Mouse (Mus musculus) liver, adult 10 weeks (tissue): ENCODE results near the gene Gm49373. TPM values are rescaled to one million over a fixed set of nuclear protein-coding genes. Genes with fewer than 3 reads are reported as not detected.

Experiments used
- polyA plus RNA-seq: library from polyadenylated mRNA; stranded (reverse); fragments of 350-450 nt; fragmentation: Illumina TruSeq; extraction: RNeasy Lipid Tissue Mini Kit (QIAGEN cat#74804); gene quantifications from one replicate; pipeline ENCODE4 v1.2.3, GENCODE M21; 2014; ENCODE audit warnings: low read depth, low replicate concordance

Gm49373 gene
- polyA plus RNA-seq = not detected

DNA sequence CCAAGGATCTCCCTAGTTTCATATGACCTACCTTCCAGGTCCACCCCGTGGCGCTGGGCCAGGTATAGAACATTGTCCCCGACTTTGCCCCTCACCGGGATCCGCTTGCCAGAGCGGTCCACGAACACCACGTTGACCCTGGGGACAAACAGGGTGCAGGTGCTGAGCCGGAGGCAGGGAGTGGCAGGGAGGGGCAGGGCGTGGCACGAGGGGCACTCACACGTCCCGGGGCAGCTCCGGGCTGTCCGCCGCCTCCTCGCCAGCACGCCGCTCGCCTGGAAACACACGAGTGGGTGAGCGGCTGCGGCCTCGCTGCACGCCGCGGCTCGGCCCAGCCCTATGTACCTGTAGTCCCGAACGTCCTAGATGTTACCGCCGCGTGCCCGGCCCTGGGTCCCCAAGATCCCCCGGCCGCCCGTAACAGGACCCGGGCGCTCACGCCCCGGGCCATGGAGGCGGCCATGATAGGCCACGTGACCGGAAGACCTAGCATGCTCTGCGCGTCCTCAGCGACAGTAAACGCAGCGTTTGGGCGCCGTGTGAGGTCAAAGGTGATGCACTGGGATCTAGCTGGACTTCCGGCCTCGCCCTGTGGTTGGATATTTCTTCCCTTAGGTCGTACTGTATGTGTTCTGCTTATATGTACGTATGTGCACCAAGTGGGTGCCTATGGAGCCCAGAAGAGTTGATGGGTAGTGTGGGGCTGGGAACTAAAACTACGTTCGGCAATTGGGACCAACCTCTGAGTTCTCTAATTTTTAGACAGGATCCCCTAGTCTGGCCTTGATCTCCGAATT lies at the start of gene Gm49373, which contains the start of gene Fdx1l:
Gm49373 (minus strand) TSS at position 53 of the 797 bp plus-strand sequence.
Fdx1l (minus strand) TSS at position 571 of the 797 bp plus-strand sequence.

DNA sequence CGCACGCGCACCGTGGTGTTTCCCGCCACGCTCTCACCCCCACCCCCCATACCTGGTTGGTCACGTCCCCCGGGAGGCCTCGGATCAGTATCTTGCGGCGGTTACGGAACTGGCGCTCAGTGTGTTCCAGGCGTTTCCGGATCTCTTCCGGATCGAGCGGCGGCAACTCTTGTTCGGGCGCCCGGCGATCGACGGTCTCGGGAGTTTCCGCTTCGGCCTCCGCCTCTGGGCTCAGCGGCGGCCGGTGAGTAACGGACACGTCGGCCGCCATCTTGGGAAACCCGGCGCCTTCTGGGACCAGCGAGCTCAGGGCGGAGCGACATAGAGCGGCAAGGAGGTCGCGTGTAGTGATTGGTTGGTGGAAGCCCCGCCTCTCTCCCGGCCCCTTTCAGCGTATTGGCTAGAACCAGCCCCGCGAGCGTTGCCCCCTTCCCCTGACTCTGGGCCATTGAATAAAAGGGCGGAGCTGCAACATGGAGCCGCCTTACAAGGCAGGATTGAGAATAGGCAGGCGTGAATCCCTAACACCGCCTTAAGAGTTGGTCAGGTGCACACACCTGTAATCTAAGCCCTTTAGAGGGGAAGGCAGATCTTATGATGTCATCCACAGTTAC lies 18.9 kb upstream of the Gm49373 start, which contains the start of the genes Gm38431 and Raver1:
Gm38431 (minus strand) TSS at position 291 of the 614 bp plus-strand sequence.
Raver1 (minus strand) TSS at position 302 of the 614 bp plus-strand sequence.

DNA sequence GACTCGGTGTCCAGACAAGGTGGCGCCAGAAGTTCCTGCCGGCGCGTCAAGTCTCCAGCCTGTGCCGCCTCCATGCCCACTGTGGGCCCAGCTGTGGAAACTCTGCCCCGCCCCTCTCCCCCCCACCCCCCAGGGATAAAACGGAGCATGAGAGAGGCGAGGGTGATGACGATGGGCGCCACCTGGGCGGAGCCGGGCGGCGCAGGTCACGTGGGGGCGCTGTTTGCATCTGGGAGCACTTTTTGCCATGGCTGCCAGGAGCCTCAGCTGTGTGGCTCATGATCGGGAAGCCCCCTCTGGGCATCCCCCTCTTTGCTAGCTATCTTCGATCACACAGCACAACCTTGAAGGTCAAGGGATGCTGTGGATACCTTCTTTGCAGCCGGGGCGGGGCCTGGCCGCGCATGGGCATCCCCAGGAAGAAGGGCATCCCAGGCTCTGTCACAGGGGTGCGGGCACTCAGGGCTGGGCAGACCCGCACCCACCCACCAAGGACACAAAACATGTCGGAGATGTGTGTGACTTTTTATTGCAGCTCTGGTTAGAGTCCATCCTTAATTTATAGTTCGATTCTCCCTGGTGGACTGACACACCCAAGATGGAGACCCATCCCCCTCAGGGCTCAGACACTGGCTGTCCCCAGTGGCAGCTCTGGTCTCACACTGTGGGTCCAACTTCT lies 5.8 kb downstream of the Gm49373 start, which contains the start of gene Zglp1:
Zglp1 (minus strand) TSS at position 88 of the 679 bp plus-strand sequence.

DNA sequence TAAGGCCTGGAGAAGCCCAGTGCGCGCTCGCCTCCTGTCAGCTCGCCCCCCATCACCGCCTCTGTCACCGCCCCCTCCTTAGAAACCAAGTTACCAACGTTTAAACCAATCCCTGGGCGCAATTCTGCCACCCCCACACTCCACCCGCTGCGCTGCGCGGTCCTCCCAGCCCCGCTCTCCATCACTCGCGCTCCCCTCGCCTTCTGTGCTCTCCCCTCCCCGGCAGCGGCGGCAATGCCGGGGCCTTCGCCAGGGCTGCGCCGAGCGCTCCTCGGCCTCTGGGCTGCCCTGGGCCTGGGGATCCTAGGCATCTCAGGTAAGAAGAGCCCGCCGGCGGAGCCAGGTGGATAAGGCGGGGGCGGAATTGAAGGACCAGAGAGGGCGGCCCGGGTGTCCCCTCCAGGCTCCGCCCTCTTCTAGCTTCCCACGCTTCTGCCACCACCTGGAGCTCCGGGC lies 41.0 kb downstream of the Gm49373 start, which contains the start of gene Icam5:
Icam5 (plus strand) TSS at position 178 of the 456 bp plus-strand sequence.

DNA sequence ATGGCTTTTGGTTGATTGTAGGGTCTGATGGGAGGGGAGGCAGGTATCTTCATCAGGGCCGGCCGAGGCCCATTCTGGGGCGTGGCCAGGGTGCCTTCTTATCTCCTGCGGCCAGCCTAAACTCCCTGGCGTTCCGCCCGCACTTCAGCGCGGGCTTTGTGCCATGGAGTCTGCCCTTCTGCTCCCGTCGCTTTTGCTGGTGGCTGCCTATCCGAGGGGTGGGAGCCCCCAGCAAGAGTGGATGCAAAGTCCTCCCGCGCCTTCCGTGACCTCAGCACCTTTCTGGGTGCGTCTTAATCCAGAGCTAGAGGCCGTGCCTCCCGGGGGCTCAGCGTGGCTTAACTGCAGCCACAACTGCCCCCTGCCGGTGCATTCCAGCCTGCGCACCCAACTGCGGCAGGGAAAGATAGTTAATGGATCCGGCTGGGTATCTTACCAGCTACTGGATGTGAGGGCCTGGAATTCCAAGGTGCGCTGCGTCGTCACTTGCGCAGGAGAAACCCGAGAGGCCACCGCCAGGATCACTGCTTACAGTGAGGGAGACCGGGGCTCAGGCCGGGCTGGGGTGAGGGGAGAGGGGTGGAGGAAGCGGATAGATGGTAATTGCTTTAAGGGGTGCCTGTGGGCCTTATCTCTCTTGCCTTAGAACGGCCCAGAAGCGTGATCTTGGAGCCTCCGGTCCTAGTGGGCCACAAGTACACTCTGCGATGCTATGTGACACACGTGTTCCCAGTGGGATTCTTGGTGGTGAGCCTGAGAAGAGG lies 43.4 kb downstream of the Gm49373 start, which contains the start of gene Icam4:
Icam4 (plus strand) TSS at position 83 of the 764 bp plus-strand sequence.

DNA sequence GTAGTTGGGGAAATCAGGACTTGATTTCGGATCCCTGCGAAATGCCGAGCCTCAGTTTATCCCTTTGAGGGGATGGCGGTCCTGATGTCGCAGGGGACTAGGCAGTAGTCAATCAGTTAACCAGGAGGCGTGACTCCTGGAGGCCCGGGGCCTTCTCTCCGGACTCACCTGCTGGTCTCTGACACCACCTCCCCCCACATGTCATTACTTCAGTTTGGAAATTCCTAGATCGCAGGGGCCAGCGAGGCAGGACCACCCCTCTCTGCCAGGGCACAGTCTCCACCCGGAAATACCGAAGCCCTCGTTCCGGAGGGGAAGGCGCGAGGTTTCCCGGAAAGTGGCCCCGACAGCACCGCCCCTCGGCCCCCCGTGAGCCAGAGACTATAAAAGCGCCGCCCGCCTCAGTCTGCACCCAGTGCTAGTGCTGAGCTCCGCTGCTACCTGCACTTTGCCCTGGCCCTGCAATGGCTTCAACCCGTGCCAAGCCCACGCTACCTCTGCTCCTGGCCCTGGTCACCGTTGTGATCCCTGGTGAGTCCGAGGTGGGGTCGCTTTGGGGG lies 57.2 kb downstream of the Gm49373 start, which contains the start of gene Icam1:
Icam1 (plus strand) TSS at position 415 of the 560 bp plus-strand sequence.

Other genes with a start within 250 kb of the Gm49373 start
- gene A230050P20Rik, start 204.5 kb downstream of the Gm49373 start, polyA plus RNA-seq = 19.2 TPM
- gene Angptl6, start 193.4 kb downstream of the Gm49373 start, polyA plus RNA-seq = 0.58 TPM
- gene Ppan, start 184.9 kb downstream of the Gm49373 start, polyA plus RNA-seq = 0.50 TPM
- 34.0 TPM for gene Eif3g, start 174.5 kb downstream of the Gm49373 start, polyA plus RNA-seq
- gene Dnmt1, start 113.2 kb downstream of the Gm49373 start, polyA plus RNA-seq = 1.5 TPM
- 0.48 TPM for gene S1pr2, start 96.3 kb downstream of the Gm49373 start, polyA plus RNA-seq
- 1.0 TPM for gene Mrpl4, start 70.4 kb downstream of the Gm49373 start, polyA plus RNA-seq
- gene Icam1, start 57.1 kb downstream of the Gm49373 start, polyA plus RNA-seq = 3.1 TPM
- gene Icam4, start 43.7 kb downstream of the Gm49373 start, polyA plus RNA-seq = not detected
- gene Icam5, start 41.0 kb downstream of the Gm49373 start, polyA plus RNA-seq = not detected
- gene Zglp1, start 6.0 kb downstream of the Gm49373 start, polyA plus RNA-seq = not detected
- gene Fdx1l, start 518 bp upstream of the Gm49373 start, polyA plus RNA-seq = 2.0 TPM
- 0.11 TPM for gene Gm38431, start 18.9 kb upstream of the Gm49373 start, polyA plus RNA-seq
- 3.2 TPM for gene Raver1, start 18.9 kb upstream of the Gm49373 start, polyA plus RNA-seq
- gene Tyk2, start 58.1 kb upstream of the Gm49373 start, polyA plus RNA-seq = 2.3 TPM
- gene Cdc37, start 76.9 kb upstream of the Gm49373 start, polyA plus RNA-seq = 14.0 TPM
- 0.69 TPM for gene Pde4a, start 92.6 kb upstream of the Gm49373 start, polyA plus RNA-seq
- gene Keap1, start 166.3 kb upstream of the Gm49373 start, polyA plus RNA-seq = 6.6 TPM
- 2.5 TPM for gene S1pr5, start 175.3 kb upstream of the Gm49373 start, polyA plus RNA-seq
- gene Atg4d, start 192.2 kb upstream of the Gm49373 start, polyA plus RNA-seq = 2.4 TPM
- gene Kri1, start 214.9 kb upstream of the Gm49373 start, polyA plus RNA-seq = 2.3 TPM
- gene Cdkn2d, start 218.3 kb upstream of the Gm49373 start, polyA plus RNA-seq = 0.74 TPM
- gene Ap1m2, start 239.2 kb upstream of the Gm49373 start, polyA plus RNA-seq = not detected
- gene Slc44a2, start 247.6 kb upstream of the Gm49373 start, polyA plus RNA-seq = 3.2 TPM